Mouse (Mus musculus): ENCODE measurements around the gene 4931440F15Rik. TPM values are rescaled to one million over a fixed set of nuclear protein-coding genes. Genes with fewer than 3 reads are reported as not detected.

The 4931440F15Rik gene
- polyA plus RNA-seq, 1 experiment from 2014 or later = 0.12 TPM

DNA sequence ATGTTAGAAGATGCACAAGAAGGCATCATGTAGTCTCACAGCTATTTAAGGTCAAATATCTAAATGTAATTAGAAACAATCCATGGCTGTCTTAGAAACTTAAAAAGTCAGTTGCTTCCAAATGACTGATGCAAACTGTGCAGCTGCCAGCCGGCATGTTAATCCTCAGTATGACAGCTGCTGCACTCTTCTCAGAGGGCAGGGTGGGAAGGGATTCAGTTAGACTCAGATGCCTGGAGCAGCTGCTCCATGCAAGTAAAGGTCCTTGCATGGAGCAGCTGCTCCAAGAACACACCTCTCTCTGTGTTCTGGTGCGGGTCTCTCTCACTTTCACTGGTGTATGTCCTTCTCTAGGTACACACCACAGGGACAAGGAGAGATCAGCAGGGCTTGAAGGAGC lies 51.2 kb downstream of the 4931440F15Rik start:
- Histone ChIP-seq H3K27me3 (no peaks in the 10 kb centered on the region), H3K4me2 (replicated peaks) (no peak overlapping the region), H3K4me1 (no peaks in the 10 kb centered on the region), H3K9ac (no peak overlapping the region), H3K9me3 (no peaks in the 10 kb centered on the region), H3K36me3 (no peaks in the 10 kb centered on the region), H3K4me3 (no peak overlapping the region), H3K27ac (0 out of 2 replicates have a peak overlapping the region, but pooled peaks have one; percentile 36)
- peak; percentile 60; the same call in 1 of the 2 replicates for ATAC-seq (ENCODE audit: insufficient number of reproducible peaks, insufficient read depth, low FRiP score, low TSS enrichment)
- 44% methylated on average over 2 of the region's 2 CpGs for WGBS

Other genes with a start within 250 kb of the 4931440F15Rik start
- 88.5 and 92.4 TPM in 2 replicates for gene Rtn4, start 132.7 kb downstream of the 4931440F15Rik start, polyA plus RNA-seq (2016; fragmentation: Nextera tagmentation; extraction: Ambion mirVana)
- 0.62 and 1.1 TPM in 2 replicates for gene Eml6, start 200.4 kb upstream of the 4931440F15Rik start, polyA plus RNA-seq (2016; fragmentation: Nextera tagmentation; extraction: Ambion mirVana)